Mouse (Mus musculus) stomach, embryonic 14.5 days (tissue): ENCODE data around the gene Taar3. TPM values are rescaled to one million over a fixed set of nuclear protein-coding genes. Genes with fewer than 3 reads are reported as not detected.

Experiments
- ATAC-seq: fragments of 200-750 bp; cut with Nextera tagmentation; 2 replicates; pipeline ENCODE4 v1.8.0; 2017; ENCODE audit warnings: low read depth, moderate TSS enrichment; ENCODE audit not compliant: insufficient number of reproducible peaks, insufficient read depth, low FRiP score
- H3K27ac ChIP-seq: fragments of 300-500 bp; sonication (generic); 2 replicates; pipeline ENCODE4 v1.5.1; 2014; ENCODE audit warnings: mild to moderate bottlenecking, low read length, moderate library complexity, mixed read lengths
- H3K27me3 ChIP-seq: fragments of 300-500 bp; sonication (generic); 2 replicates; pipeline ENCODE4 v1.6.1; 2014; ENCODE audit warnings: low read length, control low read depth, mixed read lengths; ENCODE audit not compliant: control insufficient read depth, insufficient read depth
- H3K36me3 ChIP-seq: fragments of 300-500 bp; sonication (generic); 2 replicates; pipeline ENCODE4 v1.6.1; 2014; ENCODE audit warnings: mild to moderate bottlenecking, control low read depth, low read length, moderate library complexity, mixed read lengths; ENCODE audit not compliant: control insufficient read depth, insufficient read depth
- H3K4me1 ChIP-seq: fragments of 300-500 bp; sonication (generic); 2 replicates; pipeline ENCODE4 v1.6.1; 2014; ENCODE audit warnings: low read length, control low read depth, mixed read lengths; ENCODE audit not compliant: control insufficient read depth, insufficient read depth
- H3K4me2 ChIP-seq: fragments of 300-500 bp; sonication (generic); replicated peaks from 2 replicates; pipeline ENCODE4 v1.6.1; 2014; ENCODE audit warnings: low read depth, low read length, control low read depth
- H3K4me3 ChIP-seq: fragments of 300-500 bp; sonication (generic); 2 replicates; pipeline ENCODE4 v1.5.1; 2014; ENCODE audit warnings: low read depth, low read length, control low read depth
- H3K9ac ChIP-seq: fragments of 300-500 bp; sonication (generic); replicated peaks from 2 replicates; pipeline ENCODE4 v1.6.1; 2014; ENCODE audit warnings: low read depth, mild to moderate bottlenecking, control low read depth, low read length, moderate library complexity, mixed read lengths
- H3K9me3 ChIP-seq: fragments of 300-500 bp; sonication (generic); 2 replicates; pipeline ENCODE4 v1.6.1; 2016; ENCODE audit warnings: low read depth, low read length, control low read depth; ENCODE audit not compliant: control insufficient read depth
- WGBS: fragments of 180-500 bp; shearing (Covaris S2); extraction: QIAGEN DNeasy Blood & Tissue Kit; methylation state at CpG from one replicate; pipeline ENCODE4 v1.1.7; 2014; 5-methylcytosine and 5-hydroxymethylcytosine counted together
- polyA plus RNA-seq: library from polyadenylated mRNA; unstranded; fragments of >200 nt; fragmentation: Nextera tagmentation; extraction: Ambion mirVana; gene quantifications from 2 replicates; pipeline ENCODE4 v1.2.1, GENCODE M21; 2014

The Taar3 gene
- polyA plus RNA-seq, 1 experiment from 2014 or later: not detected

- Histone ChIP-seq H3K27ac (no peak overlapping the region), H3K4me1 (no peaks in the 10 kb centered on the region), H3K4me2 (no peak overlapping the region), H3K9ac (no peak overlapping the region), H3K27me3 (no peaks in the 10 kb centered on the region), H3K36me3 (no peaks in the 10 kb centered on the region), H3K9me3 (no peaks in the 10 kb centered on the region), H3K4me3 (no peak overlapping the region)
- WGBS: 56% methylated on average over 4 of the region's 4 CpGs
- ATAC-seq: no peak
Observed at GRCm38 (mm10) chr10:23977958-23978357, 28.6 kb downstream of the Taar3 start.

- no peak overlapping the region for H3K4me2 ChIP-seq
- H3K9me3 ChIP-seq: no peaks in the 10 kb centered on the region
- H3K36me3 ChIP-seq: no peaks in the 10 kb centered on the region
- WGBS: 44% methylated on average over 16 of the region's 16 CpGs
- H3K4me1 ChIP-seq: no peaks in the 10 kb centered on the region
- H3K9ac ChIP-seq: no peak overlapping the region
- no peak overlapping the region for H3K4me3 ChIP-seq
- H3K27ac ChIP-seq: no peak overlapping the region
- H3K27me3 ChIP-seq: no peaks in the 10 kb centered on the region
- peak; percentile 56; the same call in 1 of the 2 replicates for ATAC-seq
Observed at GRCm38 (mm10) chr10:23978901-23979705, 29.7 kb downstream of the Taar3 start.

GRCm38 (mm10) chr10:23985546-23985945 lies 36.2 kb downstream of the Taar3 start, which contains the start of gene Taar6:
Gene Taar6 (minus strand): TSS chr10:23985646.
- no peaks in the 10 kb centered on the region for H3K4me1 ChIP-seq
- ATAC-seq: no peak
- H3K27me3 ChIP-seq: no peaks in the 10 kb centered on the region
- H3K4me3 ChIP-seq: no peak within 1 kb of the TSS
- no peak within 1 kb of the TSS for H3K27ac ChIP-seq
- H3K9me3 ChIP-seq: no peaks in the 10 kb centered on the region
- H3K4me2 ChIP-seq: no peak within 1 kb of the TSS
- no peak within 1 kb of the TSS for H3K9ac ChIP-seq
- WGBS: 71% methylated on average over 8 of the region's 8 CpGs
- H3K36me3 ChIP-seq: no peaks in the 10 kb centered on the region

GRCm38 (mm10) chr10:23986419-23986818 lies 37.1 kb downstream of the Taar3 start:
- 78% methylated on average over 5 of the region's 5 CpGs for WGBS
- no peaks in the 10 kb centered on the region for H3K4me1 ChIP-seq
- no peaks in the 10 kb centered on the region for H3K36me3 ChIP-seq
- H3K27me3 ChIP-seq: no peaks in the 10 kb centered on the region
- H3K9me3 ChIP-seq: no peaks in the 10 kb centered on the region
- no peak overlapping the region for H3K27ac ChIP-seq
- no peak overlapping the region for H3K9ac ChIP-seq
- H3K4me3 ChIP-seq: no peak overlapping the region
- ATAC-seq: no peak
- no peak overlapping the region for H3K4me2 ChIP-seq

- ATAC-seq: no peak
- Histone ChIP-seq H3K27me3 (no peaks in the 10 kb centered on the region), H3K9ac (no peak within 1 kb of the TSS), H3K4me1 (no peaks in the 10 kb centered on the region), H3K4me3 (no peak within 1 kb of the TSS), H3K4me2 (no peak within 1 kb of the TSS), H3K36me3 (no peaks in the 10 kb centered on the region), H3K27ac (no peak within 1 kb of the TSS), H3K9me3 (no peaks in the 10 kb centered on the region)
- 87% methylated on average over 3 of the region's 3 CpGs for WGBS
Observed at GRCm38 (mm10) chr10:23993381-23993780, 44.0 kb downstream of the Taar3 start, which contains the start of gene Taar7a. Gene Taar7a (minus strand): TSS chr10:23993481.

- 68% methylated on average over 1 of the region's 1 CpGs for WGBS
- no peak within 1 kb of the TSS for H3K9ac ChIP-seq
- ATAC-seq: no peak
Observed at GRCm38 (mm10) chr10:23999639-24000038, 50.3 kb downstream of the Taar3 start, which contains the start of gene Taar7b. Gene Taar7b (plus strand): TSS chr10:23999939.

More at GRCm38 (mm10) chr10:23999639-24000038, 50.3 kb downstream of the Taar3 start, which contains the start of gene Taar7b:
- Histone ChIP-seq H3K27ac (no peak within 1 kb of the TSS), H3K9me3 (no peaks in the 10 kb centered on the region), H3K4me1 (no peaks in the 10 kb centered on the region), H3K4me3 (no peak within 1 kb of the TSS), H3K36me3 (no peaks in the 10 kb centered on the region), H3K4me2 (no peak within 1 kb of the TSS), H3K27me3 (no peaks in the 10 kb centered on the region)

Other genes with a start within 250 kb of the Taar3 start
- gene Rps12, start 162.3 kb upstream of the Taar3 start, polyA plus RNA-seq: 247 and 248 TPM in 2 replicates
- 17.3 and 23.7 TPM in 2 replicates for gene Slc18b1, start 152.6 kb upstream of the Taar3 start, polyA plus RNA-seq
- gene Vnn3, start 98.1 kb upstream of the Taar3 start, polyA plus RNA-seq: 0.27 TPM in 1 of 2 replicates, not detected in the other
- 1.9 and 2.5 TPM in 2 replicates for gene Vnn1, start 54.9 kb upstream of the Taar3 start, polyA plus RNA-seq
- gene Taar1, start 29.2 kb upstream of the Taar3 start, polyA plus RNA-seq: not detected in 2 replicates
- gene Taar2, start 11.0 kb upstream of the Taar3 start, polyA plus RNA-seq: not detected in 2 replicates
- gene Taar4, start 10.9 kb downstream of the Taar3 start, polyA plus RNA-seq: not detected in 2 replicates
- not detected in 2 replicates for gene Taar5, start 21.1 kb downstream of the Taar3 start, polyA plus RNA-seq
- not detected in 2 replicates for gene Taar6, start 36.1 kb downstream of the Taar3 start, polyA plus RNA-seq
- not detected in 2 replicates for gene Taar7a, start 43.9 kb downstream of the Taar3 start, polyA plus RNA-seq
- not detected in 2 replicates for gene Taar7b, start 50.4 kb downstream of the Taar3 start, polyA plus RNA-seq
- gene Taar7d, start 77.7 kb downstream of the Taar3 start, polyA plus RNA-seq: not detected in 2 replicates
- gene Taar7e, start 88.1 kb downstream of the Taar3 start, polyA plus RNA-seq: not detected in 2 replicates
- not detected in 2 replicates for gene Taar7f, start 100.0 kb downstream of the Taar3 start, polyA plus RNA-seq
- gene Taar8a, start 126.9 kb downstream of the Taar3 start, polyA plus RNA-seq: not detected in 2 replicates
- gene Taar8b, start 142.7 kb downstream of the Taar3 start, polyA plus RNA-seq: not detected in 2 replicates
- not detected in 2 replicates for gene Taar8c, start 152.4 kb downstream of the Taar3 start, polyA plus RNA-seq
- gene Taar9, start 160.0 kb downstream of the Taar3 start, polyA plus RNA-seq: not detected in 2 replicates
- 93.1 and 93.2 TPM in 2 replicates for gene Stx7, start 199.7 kb downstream of the Taar3 start, polyA plus RNA-seq